Mouse (Mus musculus): ENCODE results near the gene Afg1l. TPM values are rescaled to one million over a fixed set of nuclear protein-coding genes. Genes with fewer than 3 reads are reported as not detected.

The Afg1l gene
- polyA plus RNA-seq, 1 experiment from 2014 or later: 7.0 TPM

DNA sequence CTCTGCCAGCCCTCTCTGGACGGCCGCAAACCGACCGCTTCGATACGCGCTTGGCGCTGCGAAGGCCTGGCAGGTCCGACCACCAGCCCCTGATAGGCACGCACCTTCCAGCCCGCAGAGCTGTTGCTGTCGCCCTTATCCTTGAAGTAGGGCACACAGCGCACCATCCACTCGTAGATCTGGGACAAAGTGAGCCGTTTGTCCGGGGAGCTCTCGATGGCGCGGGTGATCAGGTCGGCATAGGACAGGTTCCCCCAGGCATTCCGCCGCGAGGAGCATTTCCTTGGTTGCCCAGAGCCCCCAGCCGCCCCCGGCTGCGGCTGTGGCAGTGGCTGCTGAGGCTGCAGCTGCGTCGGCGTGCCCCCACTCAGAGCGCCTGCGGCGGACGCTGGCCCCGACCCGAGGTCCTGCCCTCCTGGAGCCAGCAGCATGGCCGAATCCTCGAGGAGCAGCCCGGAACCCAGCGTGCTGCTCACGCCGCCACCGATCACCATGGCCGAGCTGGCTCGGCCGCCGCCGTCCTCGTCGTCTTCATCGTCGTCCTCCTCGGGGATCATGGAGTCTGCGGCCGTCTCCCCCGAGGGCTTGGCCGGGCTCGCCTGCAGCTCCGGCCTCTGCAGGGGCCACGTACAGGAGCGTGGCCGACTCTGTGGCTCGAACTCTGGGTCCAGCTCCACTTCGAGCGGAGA lies 203.5 kb downstream of the Afg1l start:
- H3K9me3 ChIP-seq (ENCODE audit: control insufficient read depth, low read length): no peaks in the 10 kb centered on the region
- peaks cover 13% of the 10 kb centered on the region for H3K4me1 ChIP-seq (ENCODE audit: control insufficient read depth, insufficient read depth, low read length)
- 1% methylated on average over 65 of the region's 65 CpGs for WGBS
- H3K4me3 ChIP-seq (replicated peaks; ENCODE audit: low read depth, low read length): peak overlapping the region; percentile 80
- 0 out of 2 replicates have a peak overlapping the region, but pooled peaks have one; percentile 97 for H3K27ac ChIP-seq (replicated peaks; ENCODE audit: low read depth, low read length)
- ATAC-seq (ENCODE audit: low FRiP score, low TSS enrichment) (no peak), DNase-seq (peak; percentile 55)
- H3K9ac ChIP-seq (replicated peaks; ENCODE audit: low read length): peak overlapping the region; percentile 75
- H3K27me3 ChIP-seq (ENCODE audit: control insufficient read depth, insufficient read depth, low read length): peaks cover 9% of the 10 kb centered on the region; the same call in 1 of the 2 replicates
- H3K36me3 ChIP-seq (ENCODE audit: control insufficient read depth, insufficient read depth, low read length): no peaks in the 10 kb centered on the region
- H3K4me2 ChIP-seq (ENCODE audit: low read length): peak overlapping the region; percentile 98

- Histone ChIP-seq H3K4me1 (ENCODE audit: control insufficient read depth, insufficient read depth, low read length) (peaks cover 13% of the 10 kb centered on the region), H3K4me3 (replicated peaks; ENCODE audit: low read depth, low read length) (peak overlapping the region; percentile 80), H3K27me3 (ENCODE audit: control insufficient read depth, insufficient read depth, low read length) (peaks cover 7% of the 10 kb centered on the region; the same call in 1 of the 2 replicates), H3K36me3 (ENCODE audit: control insufficient read depth, insufficient read depth, low read length) (no peaks in the 10 kb centered on the region), H3K9ac (replicated peaks; ENCODE audit: low read length) (peak overlapping the region; percentile 75), H3K9me3 (ENCODE audit: control insufficient read depth, low read length) (no peaks in the 10 kb centered on the region), H3K4me2 (ENCODE audit: low read length) (peak overlapping the region; percentile 98), H3K27ac (replicated peaks; ENCODE audit: low read depth, low read length) (no peak overlapping the region)
- no peak for ATAC-seq (ENCODE audit: low FRiP score, low TSS enrichment)
- peak; percentile 34 for DNase-seq
- 8% methylated on average over 21 of the region's 21 CpGs for WGBS
Observed at GRCm38 (mm10) chr10:42273760-42274691, 204.3 kb downstream of the Afg1l start.

DNA sequence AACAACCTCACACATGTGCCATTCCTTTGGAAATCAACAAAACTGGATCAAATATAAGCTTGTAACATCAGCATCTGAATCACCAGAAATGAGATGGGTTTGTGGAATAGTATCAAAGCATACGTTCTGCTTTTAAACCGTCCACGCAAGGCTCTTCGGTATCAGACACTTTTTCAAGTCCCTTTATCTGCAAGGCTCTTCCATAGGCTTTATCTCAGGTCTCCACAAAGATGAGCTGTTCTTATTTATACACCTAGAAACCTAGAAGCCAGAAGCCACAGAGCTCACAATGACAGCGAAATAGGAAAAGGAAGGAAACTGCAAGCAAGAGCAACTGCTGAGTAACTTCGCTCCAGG lies 205.0 kb downstream of the Afg1l start:
- H3K27me3 ChIP-seq (ENCODE audit: control insufficient read depth, insufficient read depth, low read length): peaks cover 7% of the 10 kb centered on the region; the same call in 1 of the 2 replicates
- H3K9me3 ChIP-seq (ENCODE audit: control insufficient read depth, low read length): no peaks in the 10 kb centered on the region
- WGBS: 67% methylated on average over 6 of the region's 6 CpGs
- no peaks in the 10 kb centered on the region for H3K36me3 ChIP-seq (ENCODE audit: control insufficient read depth, insufficient read depth, low read length)
- H3K4me1 ChIP-seq (ENCODE audit: control insufficient read depth, insufficient read depth, low read length): peaks cover 13% of the 10 kb centered on the region
- ATAC-seq (ENCODE audit: low FRiP score, low TSS enrichment) (no peak), DNase-seq (no peak)
- 0 out of 2 replicates have a peak overlapping the region, but pooled peaks have one; percentile 80 for H3K4me3 ChIP-seq (replicated peaks; ENCODE audit: low read depth, low read length)
- H3K9ac ChIP-seq (replicated peaks; ENCODE audit: low read length): no peak overlapping the region
- peak overlapping the region; percentile 98 for H3K4me2 ChIP-seq (ENCODE audit: low read length)
- no peak overlapping the region for H3K27ac ChIP-seq (replicated peaks; ENCODE audit: low read depth, low read length)

DNA sequence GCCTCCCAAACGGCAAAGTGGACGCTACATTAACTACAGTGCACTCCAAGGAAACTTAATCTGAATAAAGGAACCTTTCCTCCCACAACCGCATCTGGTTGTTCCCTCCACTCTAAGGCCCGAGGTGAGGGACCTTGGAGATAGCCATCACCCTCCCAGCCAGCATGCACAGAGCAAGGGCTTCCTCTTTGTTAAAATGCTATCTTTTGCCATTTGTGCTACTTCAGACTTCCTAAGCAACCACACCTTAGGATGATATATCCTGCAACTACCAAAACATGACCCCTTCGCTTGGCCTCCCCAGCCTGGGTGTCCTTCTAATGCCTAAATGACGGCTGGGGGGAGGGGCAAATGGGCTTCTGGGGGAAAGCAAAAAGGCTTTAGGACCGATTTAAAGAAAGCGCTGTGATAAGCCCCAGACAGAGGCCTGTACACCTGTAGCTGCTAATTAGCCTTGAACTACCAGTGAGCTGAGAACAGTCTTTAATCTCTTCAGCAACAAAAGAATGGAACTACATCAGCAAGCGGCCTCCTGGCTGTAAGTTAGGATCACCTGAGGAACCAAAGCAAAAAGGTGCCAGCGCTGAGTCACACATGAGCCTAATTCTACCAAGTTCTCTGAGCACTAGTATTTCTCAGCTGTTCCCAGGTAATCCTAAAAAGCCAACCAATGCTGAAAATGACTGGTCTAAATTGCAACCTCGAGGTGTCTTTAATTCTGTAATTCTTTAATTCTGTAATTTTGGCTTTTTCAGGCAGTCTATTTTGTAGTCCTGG lies 206.7 kb downstream of the Afg1l start:
- no peaks in the 10 kb centered on the region for H3K9me3 ChIP-seq (ENCODE audit: control insufficient read depth, low read length)
- DNase-seq: no peak
- no peak overlapping the region for H3K4me3 ChIP-seq (replicated peaks; ENCODE audit: low read depth, low read length)
- H3K9ac ChIP-seq (replicated peaks; ENCODE audit: low read length): no peak overlapping the region
- H3K27ac ChIP-seq (replicated peaks; ENCODE audit: low read depth, low read length): no peak overlapping the region
- ATAC-seq (ENCODE audit: low FRiP score, low TSS enrichment): no peak
- H3K4me2 ChIP-seq (ENCODE audit: low read length): no peak overlapping the region
- no peaks in the 10 kb centered on the region for H3K36me3 ChIP-seq (ENCODE audit: control insufficient read depth, insufficient read depth, low read length)
- H3K4me1 ChIP-seq (ENCODE audit: control insufficient read depth, insufficient read depth, low read length): peaks cover 13% of the 10 kb centered on the region
- WGBS: 59% methylated on average over 11 of the region's 11 CpGs
- peaks cover 7% of the 10 kb centered on the region; the same call in 1 of the 2 replicates for H3K27me3 ChIP-seq (ENCODE audit: control insufficient read depth, insufficient read depth, low read length)

DNA sequence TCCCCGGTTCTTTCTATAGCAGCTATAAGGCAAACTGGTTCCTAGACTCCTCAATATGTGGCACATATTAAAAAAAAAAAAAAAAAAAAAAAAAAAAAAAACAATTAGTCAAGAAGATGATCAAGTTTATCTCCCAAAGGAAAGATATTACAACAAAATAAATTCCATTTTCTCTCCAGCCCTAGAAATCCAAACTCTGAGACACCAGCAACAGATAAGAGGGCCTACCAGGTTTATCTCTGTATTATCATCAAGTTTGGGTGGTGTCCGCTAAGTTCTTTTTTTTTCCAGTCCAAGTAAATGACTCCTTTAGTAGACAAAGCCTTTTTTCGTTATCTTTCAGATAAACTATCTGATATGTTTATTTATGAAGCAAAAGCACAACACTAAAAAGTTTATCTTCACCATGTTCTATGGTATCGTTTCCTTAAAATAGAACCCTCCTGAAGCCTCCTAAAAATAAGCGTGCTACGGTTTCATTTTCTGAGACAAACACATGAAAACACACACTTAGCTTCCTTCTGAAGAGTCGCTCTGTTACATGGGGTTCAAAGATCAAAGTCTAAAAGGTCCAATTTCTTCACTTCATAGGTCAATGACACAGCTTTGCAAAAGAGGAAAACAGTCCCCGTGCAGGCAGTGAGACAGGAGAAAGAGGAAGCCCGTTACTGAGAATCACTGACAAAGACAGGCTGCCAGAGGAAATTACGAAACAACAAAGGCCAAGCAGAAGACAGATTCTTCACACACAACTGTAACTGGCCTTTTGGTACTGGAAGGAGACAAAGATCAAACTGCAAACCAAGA lies 207.9 kb downstream of the Afg1l start:
- Histone ChIP-seq H3K9ac (replicated peaks; ENCODE audit: low read length) (no peak overlapping the region), H3K27ac (replicated peaks; ENCODE audit: low read depth, low read length) (no peak overlapping the region), H3K4me1 (ENCODE audit: control insufficient read depth, insufficient read depth, low read length) (peaks cover 13% of the 10 kb centered on the region), H3K27me3 (ENCODE audit: control insufficient read depth, insufficient read depth, low read length) (peaks cover 7% of the 10 kb centered on the region; the same call in 1 of the 2 replicates), H3K9me3 (ENCODE audit: control insufficient read depth, low read length) (no peaks in the 10 kb centered on the region), H3K4me3 (replicated peaks; ENCODE audit: low read depth, low read length) (no peak overlapping the region), H3K36me3 (ENCODE audit: control insufficient read depth, insufficient read depth, low read length) (peaks cover 9% of the 10 kb centered on the region; the same call in 1 of the 2 replicates), H3K4me2 (ENCODE audit: low read length) (no peak overlapping the region)
- ATAC-seq (ENCODE audit: low FRiP score, low TSS enrichment) (no peak), DNase-seq (no peak)
- 78% methylated on average over 10 of the region's 10 CpGs for WGBS

- no peak overlapping the region for H3K9ac ChIP-seq (replicated peaks; ENCODE audit: low read length)
- no peak for DNase-seq
- peaks cover 8% of the 10 kb centered on the region; the same call in 1 of the 2 replicates for H3K4me1 ChIP-seq (ENCODE audit: control insufficient read depth, insufficient read depth, low read length)
- no peak overlapping the region for H3K4me2 ChIP-seq (ENCODE audit: low read length)
- H3K27ac ChIP-seq (replicated peaks; ENCODE audit: low read depth, low read length): no peak overlapping the region
- peaks cover 9% of the 10 kb centered on the region; the same call in 1 of the 2 replicates for H3K36me3 ChIP-seq (ENCODE audit: control insufficient read depth, insufficient read depth, low read length)
- 76% methylated on average over 15 of the region's 15 CpGs for WGBS
- H3K9me3 ChIP-seq (ENCODE audit: control insufficient read depth, low read length): no peaks in the 10 kb centered on the region
- no peak for ATAC-seq (ENCODE audit: low FRiP score, low TSS enrichment)
- no peaks in the 10 kb centered on the region; the same call in 1 of the 2 replicates for H3K27me3 ChIP-seq (ENCODE audit: control insufficient read depth, insufficient read depth, low read length)
- H3K4me3 ChIP-seq (replicated peaks; ENCODE audit: low read depth, low read length): no peak overlapping the region
Observed at GRCm38 (mm10) chr10:42269281-42270025, 208.9 kb downstream of the Afg1l start.

DNA sequence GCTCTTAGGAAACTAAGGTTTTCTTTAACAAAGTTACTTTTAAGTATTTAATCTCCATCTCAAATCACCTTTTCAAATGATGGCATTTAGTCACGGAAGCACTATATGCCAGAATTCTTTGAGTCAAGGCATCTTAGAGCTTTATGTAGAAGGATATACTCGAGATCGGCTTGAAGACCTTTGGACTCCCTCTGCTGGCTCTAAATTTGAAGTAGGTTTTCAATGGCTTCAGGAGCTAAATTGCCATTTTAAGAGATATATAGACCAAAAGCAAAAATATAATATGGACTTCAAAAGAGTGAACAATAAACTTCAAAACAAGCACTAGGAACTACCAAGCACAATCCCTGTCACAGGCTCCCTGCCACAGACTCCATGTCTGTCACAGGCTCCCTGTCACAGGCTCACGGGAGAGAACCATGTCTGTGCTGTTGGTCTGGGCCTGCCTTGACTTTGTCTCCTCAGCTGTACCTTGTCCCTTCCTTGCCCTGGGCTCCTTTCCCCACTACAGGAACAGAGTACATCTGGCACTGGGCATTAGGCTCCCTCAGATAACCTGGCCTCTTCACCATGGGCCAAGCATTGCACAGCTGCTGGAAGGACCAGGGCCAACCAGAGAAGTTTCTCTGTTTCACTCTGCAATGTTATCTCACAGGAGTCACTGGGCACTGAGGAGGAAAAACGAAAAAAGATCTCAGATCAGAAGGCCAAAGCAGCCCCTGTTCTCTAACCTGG lies 210.4 kb downstream of the Afg1l start:
- no peaks in the 10 kb centered on the region for H3K9me3 ChIP-seq (ENCODE audit: control insufficient read depth, low read length)
- H3K27ac ChIP-seq (replicated peaks; ENCODE audit: low read depth, low read length): no peak overlapping the region
- no peak overlapping the region for H3K9ac ChIP-seq (replicated peaks; ENCODE audit: low read length)
- H3K4me3 ChIP-seq (replicated peaks; ENCODE audit: low read depth, low read length): no peak overlapping the region
- H3K4me1 ChIP-seq (ENCODE audit: control insufficient read depth, insufficient read depth, low read length): no peaks in the 10 kb centered on the region
- no peak overlapping the region for H3K4me2 ChIP-seq (ENCODE audit: low read length)
- WGBS: 76% methylated on average over 5 of the region's 5 CpGs
- DNase-seq (peak; percentile 36), ATAC-seq (ENCODE audit: low FRiP score, low TSS enrichment) (no peak)
- H3K36me3 ChIP-seq (ENCODE audit: control insufficient read depth, insufficient read depth, low read length): peaks cover 9% of the 10 kb centered on the region; the same call in 1 of the 2 replicates
- H3K27me3 ChIP-seq (ENCODE audit: control insufficient read depth, insufficient read depth, low read length): no peaks in the 10 kb centered on the region

Measured in midbrain, embryonic 14.5 days (tissue).